Comparison of ENCODE assay signal across 18 mouse cellular contexts in genomic region chr7:106644222-106644870, GRCm38 (mm10). TPM values are rescaled to one million over a fixed set of nuclear protein-coding genes. Genes with fewer than 3 reads are reported as not detected.
DNase-seq lines count a peak whose midpoint lies in the region; ATAC-seq and TF ChIP-seq lines count a peak whose summit lies in the region.
"Had no signal": no experiment of that assay in that cellular context is flagged by ENCODE, and none has a peak within 500 bp of the region (broad histone marks: within the 10 kb centered on the region; RNA-seq: fewer than 3 reads in every experiment).

No protein-coding gene starts in this region.

- no peaks in the 10 kb centered on the region for H3K79me2 ChIP-seq in liver, adult 2 months (ENCODE audit: control insufficient read depth, insufficient read depth, low read length)

- 63% methylated on average over 3 of the region's 3 CpGs for WGBS in liver, adult 2 months
- 52% methylated on average over 3 of the region's 3 CpGs for WGBS in liver, embryonic 11.5 days
- WGBS in intestine, embryonic 15.5 days = 67% methylated on average over 3 of the region's 3 CpGs
- WGBS in forebrain, embryonic 13.5 days = 72% methylated on average over 3 of the region's 3 CpGs

- no peak overlapping the region for H3K9ac ChIP-seq in liver, adult 2 months (ENCODE audit: low read depth, low read length)
- no peak overlapping the region for H3K9ac ChIP-seq in liver, embryonic 11.5 days (ENCODE audit: low read depth, low read length)
- H3K9ac ChIP-seq in intestine, embryonic 15.5 days = no peak overlapping the region
- H3K9ac ChIP-seq in forebrain, embryonic 13.5 days = no peak overlapping the region
- H3K9ac ChIP-seq: liver, embryonic 13.5 days; midbrain, embryonic 12.5 days; neural tube, embryonic 13.5 days had no signal

- no peak overlapping the region for H3K4me2 ChIP-seq in liver, embryonic 11.5 days
- no peak overlapping the region for H3K4me2 ChIP-seq in intestine, embryonic 15.5 days (replicated peaks)
- H3K4me2 ChIP-seq in forebrain, embryonic 13.5 days = no peak overlapping the region
- H3K4me2 ChIP-seq: liver, embryonic 13.5 days; midbrain, embryonic 12.5 days; neural tube, embryonic 13.5 days had no signal

- no peak overlapping the region; the same call in 1 of the 2 replicates for H3K4me3 ChIP-seq in liver, adult 2 months (ENCODE audit: insufficient read depth, low read depth, low read length)
- no peak overlapping the region for H3K4me3 ChIP-seq in liver, embryonic 11.5 days (ENCODE audit: low read depth, low read length)
- no peak overlapping the region for H3K4me3 ChIP-seq in intestine, embryonic 15.5 days (replicated peaks)
- no peak overlapping the region for H3K4me3 ChIP-seq in forebrain, embryonic 13.5 days
- H3K4me3 ChIP-seq: embryonic facial prominence, embryonic 10.5 days; heart, adult 2 months; liver, embryonic 13.5 days; midbrain, embryonic 12.5 days; neural tube, embryonic 13.5 days had no signal

- no peak overlapping the region for H3K27ac ChIP-seq in liver, adult 2 months (replicated peaks; ENCODE audit: insufficient read depth, low read depth, low read length)
- no peak overlapping the region for H3K27ac ChIP-seq in liver, embryonic 11.5 days (ENCODE audit: low read depth, low read length)
- no peak overlapping the region for H3K27ac ChIP-seq in intestine, embryonic 15.5 days
- H3K27ac ChIP-seq in forebrain, embryonic 13.5 days = no peak overlapping the region
- H3K27ac ChIP-seq: embryonic facial prominence, embryonic 10.5 days; heart, adult 2 months; liver, embryonic 13.5 days; midbrain, embryonic 12.5 days; neural tube, embryonic 13.5 days had no signal

- DNase-seq in liver, adult 2 months (ENCODE audit: extremely low read depth, low read depth, low spot score) = peak; percentile 20
- no peak for DNase-seq in liver, embryonic 11.5 days (ENCODE audit: low spot score)
- peak; percentile 54 to 62 for DNase-seq in B cell, adult 2 months
- DNase-seq in adrenal gland, postnatal 25 days = no peak
- DNase-seq: adrenal gland, adult 2 months; cerebellum, postnatal 10 days; liver, embryonic 13.5 days had no signal

- no peak for ATAC-seq in liver, embryonic 11.5 days (replicated peaks; ENCODE audit: low FRiP score)
- peak; percentile 81 for ATAC-seq in granulocyte monocyte progenitor cell, adult 5-6 weeks (replicated peaks; ENCODE audit: poor library complexity, severe bottlenecking)
- ATAC-seq in monocyte, adult 5-6 weeks (replicated peaks; ENCODE audit: insufficient number of reproducible peaks, low FRiP score, low TSS enrichment, poor library complexity, severe bottlenecking) = peak; percentile 79
- ATAC-seq in intestine, embryonic 15.5 days = no peak
- ATAC-seq in forebrain, embryonic 13.5 days = no peak
- ATAC-seq: intestine, embryonic 16.5 days had no signal

- H3K4me1 ChIP-seq in liver, adult 2 months (ENCODE audit: control insufficient read depth, insufficient read depth, low read length) = no peaks in the 10 kb centered on the region
- H3K4me1 ChIP-seq in liver, embryonic 11.5 days (replicated peaks; ENCODE audit: control insufficient read depth, insufficient read depth, low read length) = no peaks in the 10 kb centered on the region
- no peaks in the 10 kb centered on the region for H3K4me1 ChIP-seq in intestine, embryonic 15.5 days (replicated peaks)
- H3K4me1 ChIP-seq in forebrain, embryonic 13.5 days = no peaks in the 10 kb centered on the region
- H3K4me1 ChIP-seq: embryonic facial prominence, embryonic 10.5 days; liver, embryonic 13.5 days; midbrain, embryonic 12.5 days; neural tube, embryonic 13.5 days had no signal

- H3K9me3 ChIP-seq in liver, embryonic 11.5 days (ENCODE audit: control insufficient read depth, low read length) = no peaks in the 10 kb centered on the region
- no peaks in the 10 kb centered on the region for H3K9me3 ChIP-seq in intestine, embryonic 15.5 days
- no peaks in the 10 kb centered on the region; the same call in 1 of the 2 replicates for H3K9me3 ChIP-seq in forebrain, embryonic 13.5 days (replicated peaks)
- H3K9me3 ChIP-seq: embryonic facial prominence, embryonic 10.5 days; liver, embryonic 13.5 days; midbrain, embryonic 12.5 days; neural tube, embryonic 13.5 days had no signal

- TF ChIP-seq POLR2A in liver, adult 2 months (IDR thresholded peaks at IDR 0.05; ENCODE audit: extremely low read depth, insufficient read depth, low read length) = no peak

- no peaks in the 10 kb centered on the region for H3K27me3 ChIP-seq in liver, adult 2 months (ENCODE audit: control insufficient read depth, insufficient read depth, low read length)
- H3K27me3 ChIP-seq in liver, embryonic 11.5 days (replicated peaks; ENCODE audit: control insufficient read depth, insufficient read depth, low read length) = no peaks in the 10 kb centered on the region
- H3K27me3 ChIP-seq in intestine, embryonic 15.5 days (replicated peaks) = no peaks in the 10 kb centered on the region
- no peaks in the 10 kb centered on the region for H3K27me3 ChIP-seq in forebrain, embryonic 13.5 days
- H3K27me3 ChIP-seq: liver, embryonic 13.5 days; midbrain, embryonic 12.5 days; neural tube, embryonic 13.5 days had no signal

- TF ChIP-seq CTCF in liver, adult 2 months (IDR thresholded peaks at IDR 0.05; ENCODE audit: low read depth, low read length) = no peak

- no peaks in the 10 kb centered on the region for H3K36me3 ChIP-seq in liver, adult 2 months (ENCODE audit: control insufficient read depth, insufficient read depth, low read length)
- no peaks in the 10 kb centered on the region for H3K36me3 ChIP-seq in liver, embryonic 11.5 days (ENCODE audit: control insufficient read depth, insufficient read depth, low read length)
- no peaks in the 10 kb centered on the region for H3K36me3 ChIP-seq in intestine, embryonic 15.5 days
- no peaks in the 10 kb centered on the region for H3K36me3 ChIP-seq in forebrain, embryonic 13.5 days (ENCODE audit: poor library complexity, severe bottlenecking)
- H3K36me3 ChIP-seq: embryonic facial prominence, embryonic 10.5 days; liver, embryonic 13.5 days; midbrain, embryonic 12.5 days; neural tube, embryonic 13.5 days had no signal

RNA-seq across cellular contexts. Expression of gene Olfr693, which starts 36.0 kb away (rescaled TPM):
- total RNA-seq in liver, adult 2 months (2014; rRNA removed) = not detected in 2 replicates
- polyA plus RNA-seq in liver, adult 2 months (2012; rRNA removed) = not detected in 2 replicates
- not detected in 2 replicates for polyA plus RNA-seq in liver, embryonic 11.5 days (2014; fragmentation: Nextera tagmentation; extraction: Ambion mirVana)
- not detected in 2 replicates for total RNA-seq in granulocyte monocyte progenitor cell, adult 5-6 weeks (2014; fragmentation: Nextera tagmentation)
- total RNA-seq in granulocyte monocyte progenitor cell, adult 5-6 weeks (2017) = not detected in 2 replicates
- not detected in 3 replicates for total RNA-seq in monocyte, adult 5-6 weeks (2017)
- not detected in 2 replicates for polyA plus RNA-seq in intestine, embryonic 15.5 days (2015; fragmentation: Nextera tagmentation; extraction: Ambion mirVana)
- total RNA-seq in adrenal gland, postnatal 25 days (2021) = not detected in 2 replicates
- polyA plus RNA-seq in forebrain, embryonic 13.5 days (2015; fragmentation: Nextera tagmentation; extraction: Ambion mirVana) = not detected in 2 replicates
- total RNA-seq: adrenal gland, adult 2 months; heart, adult 2 months; heart, postnatal 25 days had no signal
- polyA plus RNA-seq: adrenal gland, adult 2 months; heart, adult 2 months; intestine, embryonic 16.5 days; liver, embryonic 13.5 days; midbrain, embryonic 12.5 days; neural tube, embryonic 13.5 days; stomach, embryonic 16.5 days had no signal

RNA-seq across cellular contexts. Expression of gene Olfr694, which starts 47.3 kb away (rescaled TPM):
- total RNA-seq in liver, adult 2 months (2014; rRNA removed) = not detected in 2 replicates
- not detected in 2 replicates for polyA plus RNA-seq in liver, adult 2 months (2012; rRNA removed)
- polyA plus RNA-seq in liver, embryonic 11.5 days (2014; fragmentation: Nextera tagmentation; extraction: Ambion mirVana) = not detected in 2 replicates
- total RNA-seq in granulocyte monocyte progenitor cell, adult 5-6 weeks (2014; fragmentation: Nextera tagmentation) = not detected in 2 replicates
- not detected in 2 replicates for total RNA-seq in granulocyte monocyte progenitor cell, adult 5-6 weeks (2017)
- total RNA-seq in monocyte, adult 5-6 weeks (2017) = not detected in 3 replicates
- not detected in 2 replicates for polyA plus RNA-seq in intestine, embryonic 15.5 days (2015; fragmentation: Nextera tagmentation; extraction: Ambion mirVana)
- total RNA-seq in adrenal gland, postnatal 25 days (2021) = not detected in 2 replicates
- not detected in 2 replicates for polyA plus RNA-seq in forebrain, embryonic 13.5 days (2015; fragmentation: Nextera tagmentation; extraction: Ambion mirVana)
- total RNA-seq: adrenal gland, adult 2 months; heart, adult 2 months; heart, postnatal 25 days had no signal
- polyA plus RNA-seq: adrenal gland, adult 2 months; embryonic facial prominence, embryonic 10.5 days; heart, adult 2 months; intestine, embryonic 16.5 days; liver, embryonic 13.5 days; midbrain, embryonic 12.5 days; neural tube, embryonic 13.5 days; stomach, embryonic 16.5 days had no signal

Comparison
In these comparisons a context has a peak if more than half of its experiments do, and no peak if none do; other contexts are left out.
1. DNase-seq: peak in liver, adult 2 months (single experiment) and B cell, adult 2 months (2 of 2); none in liver, embryonic 11.5 days (single experiment) and adrenal gland, postnatal 25 days (single experiment).
2. ATAC-seq: peak in granulocyte monocyte progenitor cell, adult 5-6 weeks (single experiment) and monocyte, adult 5-6 weeks (single experiment); none in liver, embryonic 11.5 days (single experiment), intestine, embryonic 15.5 days (single experiment) and forebrain, embryonic 13.5 days (single experiment).